Comparison of ENCODE assay signal across 1 mouse cellular context in the genomic region with DNA sequence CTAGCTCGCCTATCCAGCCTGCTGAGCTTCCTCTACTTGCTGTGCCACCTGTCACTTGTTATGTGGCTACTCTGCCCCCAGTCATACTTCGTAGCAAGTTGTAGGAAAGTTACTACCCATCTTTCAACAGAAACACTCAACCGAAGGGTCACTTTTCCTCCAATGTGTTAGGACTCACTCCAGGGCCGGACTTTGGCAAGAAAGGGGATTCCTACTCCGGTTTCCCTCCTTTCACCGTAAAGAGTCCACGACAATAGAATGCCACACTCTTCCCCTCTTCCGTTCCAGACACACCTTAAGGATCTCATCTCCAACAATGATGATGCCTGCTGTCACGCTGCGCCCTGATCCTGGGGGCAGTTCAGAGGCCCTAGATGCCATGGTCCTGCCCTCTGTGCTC.
TF ChIP-seq lines count a peak whose summit lies in the region.

No protein-coding gene starts in this region.

TF ChIP-seq in CH12.LX, 34 proteins besides CTCF, POLR2A, EP300 and RAD21:
- TF ChIP-seq RCOR1 (conservative IDR thresholded peaks at IDR 0.05; ENCODE audit: low read depth, low read length) (no peak), SMC3 (IDR thresholded peaks at IDR 0.05; ENCODE audit: low read depth, low read length) (no peak), USF1 (IDR thresholded peaks at IDR 0.05; ENCODE audit: low read depth, low read length) (no peak), POLR2AphosphoS2 (IDR thresholded peaks at IDR 0.05; ENCODE audit: low read depth, low read length) (no peak), SIN3A (IDR thresholded peaks at IDR 0.05; ENCODE audit: low read length) (no peak), JUND (conservative IDR thresholded peaks at IDR 0.05; ENCODE audit: low read depth, low read length) (no peak), ETS1 (conservative IDR thresholded peaks at IDR 0.05; ENCODE audit: low read depth, low read length) (no peak), ZKSCAN1 (IDR thresholded peaks at IDR 0.05; ENCODE audit: borderline replicate concordance, low read depth, low read length) (no peak), E2F4 (IDR thresholded peaks at IDR 0.05; ENCODE audit: insufficient replicate concordance, low read depth, low read length) (no peak)
